Mouse (Mus musculus) thymus, adult 2 months (tissue): Measurements from ENCODE around the gene Shbg. TPM values are rescaled to one million over a fixed set of nuclear protein-coding genes. Genes with fewer than 3 reads are reported as not detected.

ENCODE experiments used
- DNase-seq: peaks from one replicate; pipeline ENCODE4 v3.0.0; 2021
- H3K27ac ChIP-seq: fragments of 200-500 bp; 2 replicates; pipeline ENCODE4 v1.5.1; 2012; ENCODE audit warnings: low read length, control low read depth; ENCODE audit not compliant: control insufficient read depth, insufficient read depth
- H3K27me3 ChIP-seq: fragments of 200-500 bp; 2 replicates; pipeline ENCODE4 v1.6.1; 2012; ENCODE audit warnings: mild to moderate bottlenecking, low read length, moderate library complexity, mixed read lengths; ENCODE audit not compliant: control insufficient read depth, insufficient read depth
- H3K36me3 ChIP-seq: fragments of 200-500 bp; 2 replicates; pipeline ENCODE4 v1.6.1; 2012; ENCODE audit warnings: mild to moderate bottlenecking, low read length, moderate library complexity; ENCODE audit not compliant: control insufficient read depth, insufficient read depth
- H3K4me1 ChIP-seq: fragments of 200-500 bp; replicated peaks from 2 replicates; pipeline ENCODE4 v1.6.1; 2012; ENCODE audit warnings: low read length; ENCODE audit not compliant: control insufficient read depth, insufficient read depth
- H3K4me3 ChIP-seq: fragments of 200-500 bp; 2 replicates; pipeline ENCODE4 v1.5.1; 2012; ENCODE audit warnings: mild to moderate bottlenecking, low read length, control low read depth, moderate library complexity; ENCODE audit not compliant: control insufficient read depth, insufficient read depth
- CTCF ChIP-seq: fragments of 200-500 bp; IDR thresholded peaks from 2 replicates; pipeline ENCODE4 v1.5.1; 2012; ENCODE audit warnings: mild to moderate bottlenecking, control low read depth, low read length, moderate library complexity, borderline replicate concordance; ENCODE audit not compliant: control insufficient read depth, poor library complexity, insufficient read depth; ENCODE audit errors: extremely low read depth
- POLR2A ChIP-seq: fragments of 200-500 bp; IDR thresholded peaks from 2 replicates; pipeline ENCODE4 v1.6.1; 2012; ENCODE audit warnings: mild to moderate bottlenecking, low read length, control low read depth, moderate library complexity; ENCODE audit not compliant: control insufficient read depth, poor library complexity, insufficient read depth; ENCODE audit errors: extremely low read depth
- WGBS: fragments of 180-500 bp; shearing (Covaris S2); methylation state at CpG from one replicate; pipeline ENCODE4 v1.1.7; 2018; 5-methylcytosine and 5-hydroxymethylcytosine counted together
- polyA plus RNA-seq: library from polyadenylated mRNA; depleted of rRNA; stranded (reverse); fragments of >200 nt; gene quantifications from 2 replicates; pipeline ENCODE4 v1.2.3, GENCODE M21; 2012

Shbg gene
- polyA plus RNA-seq, 1 experiment = not detected

GRCm38 (mm10) chr11:69656065-69656455 is 38.4 kb upstream of the Shbg start:
- 95% methylated on average over 5 of the region's 5 CpGs for WGBS
- peaks cover 43% of the 10 kb centered on the region for H3K36me3 ChIP-seq
- H3K4me1 ChIP-seq = 0 out of 2 replicates have a peak, but pooled peaks cover 3% of the 10 kb centered on the region

GRCm38 (mm10) chr11:69655264-69656064 is 37.8 kb upstream of the Shbg start, which contains the start of gene Sox15:
Sox15 (plus strand) TSS chr11:69655314.
- H3K27me3 ChIP-seq = no peaks in the 10 kb centered on the region
- no peak within 1 kb of the TSS for H3K4me3 ChIP-seq
- peaks cover 49% of the 10 kb centered on the region for H3K36me3 ChIP-seq
- TF ChIP-seq POLR2A = no peak
- TF ChIP-seq CTCF = peak; percentile 72; the same call in 1 of the 2 replicates
- WGBS = 74% methylated on average over 34 of the region's 34 CpGs
- H3K4me1 ChIP-seq = 0 out of 2 replicates have a peak, but pooled peaks cover 3% of the 10 kb centered on the region
- DNase-seq = no peak
- no peak within 1 kb of the TSS for H3K27ac ChIP-seq

More at GRCm38 (mm10) chr11:69656065-69656455, 38.4 kb upstream of the Shbg start:
- TF ChIP-seq CTCF = no peak
- TF ChIP-seq POLR2A = no peak
- Histone ChIP-seq H3K27me3 (no peaks in the 10 kb centered on the region), H3K27ac (no peak overlapping the region), H3K4me3 (no peak overlapping the region)
- no peak for DNase-seq

GRCm38 (mm10) chr11:69654760-69655159 is 37.1 kb upstream of the Shbg start:
- Histone ChIP-seq H3K27me3 (no peaks in the 10 kb centered on the region), H3K36me3 (peaks cover 56% of the 10 kb centered on the region), H3K4me3 (no peak overlapping the region), H3K4me1 (0 out of 2 replicates have a peak, but pooled peaks cover 3% of the 10 kb centered on the region), H3K27ac (no peak overlapping the region)
- WGBS = 51% methylated on average over 9 of the region's 9 CpGs
- TF ChIP-seq CTCF = no peak
- TF ChIP-seq POLR2A = no peak
- DNase-seq = no peak

GRCm38 (mm10) chr11:69653399-69653798 is 35.7 kb upstream of the Shbg start:
- 97% methylated on average over 5 of the region's 5 CpGs for WGBS

GRCm38 (mm10) chr11:69645860-69646259 is 28.2 kb upstream of the Shbg start:
- H3K27ac ChIP-seq = no peak overlapping the region
- H3K4me1 ChIP-seq = no peaks in the 10 kb centered on the region
- DNase-seq = no peak
- H3K4me3 ChIP-seq = no peak overlapping the region
- TF ChIP-seq POLR2A = no peak
- TF ChIP-seq CTCF = no peak
- no peaks in the 10 kb centered on the region for H3K27me3 ChIP-seq
- peaks cover 83% of the 10 kb centered on the region for H3K36me3 ChIP-seq
- WGBS = 94% methylated on average over 5 of the region's 5 CpGs

More at GRCm38 (mm10) chr11:69653399-69653798, 35.7 kb upstream of the Shbg start:
- no peaks in the 10 kb centered on the region for H3K27me3 ChIP-seq
- no peak overlapping the region for H3K27ac ChIP-seq
- DNase-seq = no peak
- TF ChIP-seq POLR2A (no peak), CTCF (no peak)
- H3K4me3 ChIP-seq = no peak overlapping the region
- peaks cover 61% of the 10 kb centered on the region for H3K36me3 ChIP-seq
- H3K4me1 ChIP-seq = 0 out of 2 replicates have a peak, but pooled peaks cover 3% of the 10 kb centered on the region

- no peak for TF ChIP-seq POLR2A
- no peak for TF ChIP-seq CTCF
- no peak overlapping the region for H3K4me3 ChIP-seq
- H3K27me3 ChIP-seq = no peaks in the 10 kb centered on the region
- peaks cover 18% of the 10 kb centered on the region for H3K36me3 ChIP-seq
- no peak for DNase-seq
- H3K4me1 ChIP-seq = peaks cover 2% of the 10 kb centered on the region
- no peak overlapping the region for H3K27ac ChIP-seq
- 70% methylated on average over 3 of the region's 3 CpGs for WGBS
Measured at GRCm38 (mm10) chr11:69635471-69635870, 17.8 kb upstream of the Shbg start.
